Mouse (Mus musculus) thymus, postnatal 36 days (tissue): ENCODE data around the gene Cc2d2a.
A peak's percentile ranks its signal among the peaks of the same experiment; 100 is the strongest.

ENCODE experiments used
- DNase-seq, 2 experiments: peaks; one replicate each; pipeline ENCODE4 v3.0.0; 2022; ENCODE audit warnings: mixed read lengths in 2 of 2

Cc2d2a gene

DNA sequence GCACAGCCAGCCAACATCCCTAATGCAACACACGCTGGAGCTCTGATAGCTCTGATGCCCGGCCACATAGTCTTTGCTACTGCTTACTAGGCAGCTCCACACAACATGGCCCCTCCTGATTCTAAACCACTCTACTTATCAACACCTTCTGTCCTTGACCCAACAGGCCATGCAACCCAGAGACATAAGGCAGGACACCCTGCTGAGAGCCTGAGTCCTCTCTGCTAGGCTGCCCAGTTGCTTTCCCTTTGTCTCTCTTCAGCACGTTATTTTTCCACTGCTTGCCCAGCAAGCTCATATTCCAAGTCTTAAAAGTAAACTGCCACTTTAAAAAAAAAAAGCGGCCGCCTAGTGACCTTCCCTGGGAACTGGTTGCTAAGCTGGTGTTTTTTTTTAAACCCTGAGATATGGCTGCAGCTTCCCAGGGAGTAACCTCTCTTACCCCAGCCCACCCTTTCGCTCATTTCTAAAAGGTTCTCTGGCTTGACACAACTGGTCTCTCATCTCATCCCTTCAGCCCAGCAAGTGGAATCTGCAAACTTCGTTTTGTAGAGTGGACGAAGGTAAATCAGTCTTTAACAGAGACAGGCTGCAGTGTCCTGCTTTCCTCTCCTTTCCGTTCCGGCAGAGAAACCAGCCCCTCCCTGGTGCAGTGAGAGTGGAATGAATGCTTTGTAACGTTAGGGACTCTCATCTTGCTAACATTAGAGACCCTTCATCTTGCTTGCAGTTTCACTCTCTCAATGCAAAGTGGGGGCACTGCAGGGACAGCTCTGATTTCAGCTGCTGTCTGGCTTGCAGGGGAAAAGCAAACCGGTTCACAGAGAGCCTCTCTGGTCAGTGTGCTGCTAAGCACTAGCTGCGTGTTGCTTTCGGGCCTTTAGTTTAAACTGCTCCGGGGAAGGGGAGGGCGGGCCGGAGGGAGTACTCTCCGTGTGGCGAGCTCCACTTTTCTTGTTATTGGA is at the start of gene Cc2d2a:
Cc2d2a (plus strand) TSS at position 350 of the 965 bp plus-strand sequence.
- DNase-seq: no peak

DNA sequence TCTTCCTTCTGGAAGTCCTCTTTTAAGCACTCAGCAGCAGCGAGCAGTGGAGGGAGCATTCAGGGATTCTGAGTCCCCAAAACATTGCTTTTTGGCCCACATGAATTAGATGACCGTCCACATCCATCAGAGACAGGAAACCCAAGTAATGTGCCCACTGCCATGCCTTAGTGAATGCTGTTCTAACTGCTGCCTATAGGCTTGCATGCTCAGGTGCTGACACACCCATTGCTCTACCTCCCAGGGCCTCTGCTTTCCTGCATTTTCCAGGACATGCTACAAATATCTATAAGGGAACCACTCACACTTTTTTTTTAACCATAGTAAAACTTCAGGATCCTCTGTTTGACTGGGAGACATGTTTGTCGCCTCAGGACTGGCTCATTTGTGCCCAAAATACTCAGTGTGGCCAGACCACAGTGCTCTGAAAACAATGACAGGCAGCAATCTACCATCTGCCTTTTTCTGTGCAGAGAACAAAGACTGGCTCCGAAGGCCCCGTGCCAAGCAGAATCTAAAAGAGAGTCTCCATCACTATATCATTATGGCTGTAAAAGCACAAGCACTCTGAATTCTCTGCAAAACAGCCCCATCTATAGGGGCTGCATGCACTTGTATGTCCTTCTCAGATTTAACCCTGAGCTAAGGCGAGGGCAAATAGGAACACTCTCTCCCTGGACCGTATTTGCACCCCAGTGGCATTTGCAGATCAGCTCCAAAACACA is 40.4 kb upstream of the Cc2d2a start:
- no peak for DNase-seq

DNA sequence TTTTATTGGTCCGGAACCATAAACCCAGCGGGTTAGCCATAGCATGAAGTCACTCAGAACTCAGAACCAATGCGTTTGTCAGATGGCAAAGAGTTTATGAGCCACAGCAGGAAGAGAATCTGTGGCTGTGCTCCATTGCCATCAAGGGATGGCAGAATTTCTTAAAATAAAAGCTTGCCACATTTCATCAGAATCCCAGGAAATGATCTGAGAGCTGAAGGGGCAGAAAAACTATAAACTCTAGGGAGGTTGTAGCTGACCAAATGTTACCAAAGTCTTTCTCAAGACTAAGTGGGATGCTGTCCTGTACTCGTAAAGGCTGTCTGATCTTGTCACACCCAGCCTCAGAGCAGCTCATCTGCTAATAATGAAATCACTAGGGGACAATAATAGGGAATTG is 36.7 kb upstream of the Cc2d2a start:
- no peak for DNase-seq

DNA sequence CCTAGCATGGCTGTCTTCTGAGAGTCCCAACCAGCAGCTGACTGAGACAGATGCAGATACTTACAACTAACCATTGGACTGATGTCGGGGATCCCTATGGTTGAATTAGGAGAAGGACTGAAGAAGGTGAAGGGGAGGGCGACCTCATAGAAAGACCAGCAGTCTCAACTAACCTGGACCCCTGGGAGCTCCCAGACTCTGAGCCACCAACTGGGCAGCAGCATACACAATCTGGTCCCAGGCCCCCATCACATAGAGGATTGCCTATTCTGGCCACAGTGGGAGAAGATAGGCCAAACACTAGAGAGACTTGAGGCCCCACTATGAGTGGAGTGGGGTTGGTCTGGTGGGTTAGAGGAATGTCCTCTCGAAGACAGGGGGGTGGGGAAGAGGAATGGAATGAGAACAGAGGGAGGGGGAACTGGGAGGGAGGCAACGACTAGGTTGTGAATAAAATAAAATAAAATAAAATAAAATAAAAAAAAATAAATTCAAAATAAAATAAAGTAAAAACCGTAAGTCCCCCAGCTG is 28.0 kb upstream of the Cc2d2a start:
- DNase-seq: no peak

DNA sequence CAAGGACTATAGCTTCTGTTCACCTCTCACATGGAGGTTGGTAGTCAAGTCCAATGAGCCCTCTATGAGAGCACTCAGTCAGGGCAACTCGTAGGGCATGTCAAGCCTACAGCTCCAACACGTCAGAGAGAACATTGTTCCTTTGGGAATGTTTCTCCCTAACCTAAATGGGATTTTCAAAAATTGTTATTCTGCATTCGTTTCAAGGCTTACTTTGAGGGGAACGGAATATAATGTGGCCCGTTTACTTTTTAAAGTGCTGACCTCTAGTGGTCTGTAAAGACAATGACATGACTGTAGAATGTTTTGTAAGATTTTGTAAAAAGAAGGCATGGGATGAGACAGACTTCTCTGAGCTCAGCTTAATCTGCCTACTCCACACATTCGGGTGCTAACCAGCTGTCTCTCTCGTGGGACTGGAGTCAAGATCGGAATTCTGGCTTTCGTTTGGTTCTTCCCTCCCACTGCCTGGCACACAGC is 27.5 kb upstream of the Cc2d2a start:
- DNase-seq: no peak

DNA sequence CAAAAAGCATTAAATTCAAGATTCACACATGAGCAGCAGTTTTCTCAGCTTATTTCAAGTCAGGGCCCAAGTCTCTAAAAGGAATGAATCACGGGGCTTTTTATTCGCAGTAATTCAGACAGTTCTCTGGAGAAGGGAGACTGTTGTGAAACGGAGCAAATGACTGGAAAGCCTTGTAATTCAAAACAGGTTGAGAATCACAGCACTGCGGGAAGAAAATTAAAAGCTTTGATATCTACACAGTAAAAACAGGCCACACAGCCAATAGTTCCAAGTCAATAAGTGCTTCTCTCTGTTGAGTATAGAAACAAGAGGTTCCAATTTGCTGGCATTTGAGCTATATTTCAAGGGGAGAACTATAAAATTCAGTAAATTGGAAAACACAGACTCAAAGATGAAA is 17.1 kb upstream of the Cc2d2a start:
- no peak for DNase-seq

DNA sequence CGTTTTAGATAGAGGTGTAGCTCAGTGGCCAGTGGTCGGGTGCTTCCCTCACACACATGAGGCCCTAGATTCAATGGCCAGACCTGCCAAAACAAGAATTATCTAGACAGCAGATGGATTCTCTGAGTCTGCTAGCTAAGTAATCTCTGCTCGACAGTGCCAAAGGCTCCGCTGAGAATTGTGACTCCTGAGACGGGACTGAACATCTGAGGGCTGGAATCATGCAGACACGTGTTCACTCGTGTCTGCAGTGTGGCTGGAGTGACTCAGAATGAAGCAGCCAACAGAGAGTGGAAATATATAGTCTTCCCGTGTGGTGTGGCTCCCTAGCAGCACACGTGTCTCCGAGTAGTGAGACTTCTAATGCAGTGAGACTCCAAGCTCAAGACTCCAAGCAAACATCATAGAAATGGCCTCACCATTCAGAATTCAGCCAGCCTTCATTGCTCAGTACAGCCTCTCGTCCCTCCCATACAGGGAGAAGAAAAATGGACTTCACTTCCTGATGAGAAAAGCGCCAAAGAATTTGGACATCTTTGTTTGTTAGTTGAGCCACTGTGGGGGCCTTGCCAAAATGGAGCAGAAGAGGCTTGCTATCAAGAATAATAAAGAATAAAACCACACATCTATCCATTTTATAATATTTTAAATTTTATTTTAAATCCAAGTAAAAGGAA is 14.9 kb upstream of the Cc2d2a start:
- no peak for DNase-seq

DNA sequence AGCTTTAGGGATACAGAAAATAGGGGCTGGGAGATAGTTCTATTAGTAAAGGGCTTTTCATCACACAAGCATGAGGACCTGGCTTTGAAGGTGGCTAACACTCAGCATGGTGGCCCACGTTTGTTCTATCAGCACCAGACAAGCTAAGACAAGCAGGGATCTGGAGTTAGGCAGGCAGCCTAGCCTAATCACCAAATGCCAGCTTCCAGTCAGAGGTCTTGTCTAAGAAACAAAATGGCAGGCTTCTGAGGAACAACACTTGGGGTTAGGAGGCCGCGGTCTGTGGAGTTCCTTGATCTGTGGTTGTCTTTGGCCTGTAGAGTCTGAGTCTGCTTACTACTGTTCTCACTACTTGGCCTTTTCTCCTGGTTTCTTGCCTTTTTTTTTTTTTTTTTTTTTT is 648 bp upstream of the Cc2d2a start:
- DNase-seq: no peak

DNA sequence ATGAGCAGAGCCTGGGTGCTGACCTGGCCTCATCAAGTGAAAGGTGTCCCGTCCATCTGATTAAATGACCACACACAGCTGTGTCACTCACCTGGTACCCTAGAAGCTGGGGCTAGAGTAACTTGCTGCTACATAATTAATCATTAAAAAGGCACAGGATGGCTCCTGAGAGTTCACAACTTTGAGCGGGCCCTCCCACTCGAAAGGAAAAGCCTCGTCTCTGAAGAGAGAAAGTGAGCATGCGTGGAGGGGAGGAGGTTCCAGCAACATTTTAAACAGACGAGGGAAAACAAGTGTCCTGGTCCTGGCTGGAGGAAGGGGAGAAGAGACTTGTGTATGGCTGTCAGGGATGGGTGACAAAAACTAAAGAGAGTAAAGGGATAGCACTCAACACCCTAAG is 1.4 kb downstream of the Cc2d2a start:
- no peak for DNase-seq

DNA sequence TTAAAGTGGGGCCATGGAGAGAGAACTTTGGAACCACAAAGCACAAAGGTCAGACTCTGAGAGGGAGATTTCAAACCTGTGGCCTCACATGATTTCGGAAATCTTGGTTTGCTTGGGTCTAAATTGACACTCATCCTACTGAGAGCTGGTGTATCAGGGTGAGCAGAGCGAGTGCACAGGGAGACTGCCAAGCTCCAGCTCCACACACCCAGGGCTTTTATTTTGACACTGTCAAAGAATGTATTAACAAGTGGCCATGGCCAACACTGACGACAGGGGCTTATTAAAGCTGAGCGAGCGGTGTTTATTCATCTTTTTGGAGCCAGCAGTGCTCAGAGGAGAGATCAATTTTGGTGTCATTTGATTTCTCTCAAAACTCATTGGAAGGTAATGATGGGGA is 3.0 kb downstream of the Cc2d2a start:
- DNase-seq: no peak

DNA sequence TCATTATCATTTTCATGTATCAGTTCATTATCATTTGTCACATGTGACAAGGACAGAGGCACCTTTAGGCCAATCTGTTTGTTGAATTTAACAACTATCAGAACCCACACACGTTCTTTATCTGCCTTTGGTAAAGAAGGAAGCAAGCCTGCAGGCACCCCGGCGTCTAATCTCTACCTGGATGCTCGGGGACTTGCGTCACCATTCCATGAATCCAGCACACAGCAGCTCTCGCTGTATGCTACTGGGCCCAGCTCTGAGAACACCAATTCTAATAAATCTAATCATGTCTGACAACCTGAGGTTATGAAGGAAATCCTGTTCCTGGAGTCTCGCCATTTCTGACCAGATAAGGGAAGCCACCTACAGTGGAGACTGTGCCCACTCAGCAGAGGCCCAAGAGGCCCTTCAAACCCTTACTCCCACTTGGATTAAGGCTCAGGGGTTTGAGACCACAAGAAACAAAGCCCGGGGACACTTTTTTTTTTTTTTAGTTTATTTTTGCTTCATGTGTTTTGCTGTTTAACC is 7.0 kb downstream of the Cc2d2a start:
- DNase-seq: no peak

DNA sequence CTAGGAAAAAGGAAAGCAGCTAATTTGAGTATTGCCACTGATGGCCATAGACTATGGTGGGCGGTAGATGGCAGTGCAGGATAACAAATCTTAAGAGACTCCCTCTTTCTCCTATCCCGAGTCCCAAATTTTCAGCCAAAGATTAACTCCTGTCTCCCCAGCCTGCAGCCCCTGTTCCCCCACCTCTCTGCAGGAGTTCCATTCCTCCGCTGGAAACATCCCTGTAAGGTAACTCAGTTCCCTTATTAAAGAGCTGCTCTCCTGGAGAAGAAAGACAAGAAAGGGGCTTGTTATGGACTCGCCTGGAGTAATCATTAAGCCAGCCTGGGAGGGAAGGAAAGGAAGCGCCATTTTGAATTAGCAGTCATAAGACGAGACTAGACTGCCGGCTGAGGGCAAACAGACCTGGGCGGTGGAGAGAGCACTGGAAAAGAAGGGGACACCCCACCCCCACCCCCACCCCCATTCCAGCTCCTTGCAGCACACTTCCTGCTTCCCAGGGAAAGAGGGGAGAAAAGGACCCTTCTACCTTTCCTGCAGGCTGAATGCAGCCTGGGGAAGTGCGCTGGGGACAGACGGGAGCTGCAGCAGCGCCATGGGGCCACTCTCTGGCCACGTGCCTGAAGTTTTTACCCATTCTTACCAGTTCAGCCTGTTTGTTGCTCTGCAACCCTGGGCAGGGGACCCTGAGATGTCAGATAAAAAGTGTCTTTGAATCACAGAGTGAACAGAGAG is 10.2 kb downstream of the Cc2d2a start:
- DNase-seq: peak; percentile 9 to 23

DNA sequence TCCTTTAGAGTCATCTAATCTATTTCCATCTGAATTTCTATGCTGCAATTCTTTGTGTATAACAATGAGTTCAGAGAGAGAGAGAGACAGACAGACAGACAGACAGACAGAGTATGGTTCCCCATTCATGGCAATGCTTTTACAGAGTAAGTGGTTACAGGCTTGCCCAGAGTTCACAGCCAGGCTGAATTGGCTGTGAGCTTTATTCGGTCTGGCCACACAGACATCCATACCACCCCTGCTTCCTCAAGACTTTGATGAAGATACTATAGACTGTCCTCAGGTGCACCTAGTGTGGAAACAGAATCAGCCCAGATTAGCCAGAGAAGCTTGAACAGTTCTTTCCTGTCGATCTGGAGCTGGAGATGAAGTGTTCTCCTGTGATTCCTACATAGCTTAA is 10.9 kb downstream of the Cc2d2a start:
- no peak for DNase-seq

DNA sequence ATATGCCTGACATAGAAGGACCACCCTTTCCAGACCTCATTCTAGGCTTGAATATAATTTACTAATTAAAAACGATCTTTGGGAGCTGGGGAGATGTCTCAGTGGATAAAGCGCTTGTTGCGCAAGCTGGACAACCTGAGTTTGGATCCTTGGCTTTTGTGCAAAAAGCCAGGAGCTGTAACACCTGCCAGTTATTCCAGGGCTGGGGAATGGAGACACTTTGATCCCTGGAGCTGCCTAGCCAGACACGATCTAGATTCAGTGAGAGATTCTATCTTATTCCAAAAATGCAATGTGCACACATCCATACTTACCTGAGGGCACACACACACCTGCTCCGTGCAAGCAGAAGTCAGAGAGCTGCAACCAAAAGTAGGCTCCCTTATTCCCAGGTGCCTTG is 23.3 kb downstream of the Cc2d2a start:
- no peak for DNase-seq

DNA sequence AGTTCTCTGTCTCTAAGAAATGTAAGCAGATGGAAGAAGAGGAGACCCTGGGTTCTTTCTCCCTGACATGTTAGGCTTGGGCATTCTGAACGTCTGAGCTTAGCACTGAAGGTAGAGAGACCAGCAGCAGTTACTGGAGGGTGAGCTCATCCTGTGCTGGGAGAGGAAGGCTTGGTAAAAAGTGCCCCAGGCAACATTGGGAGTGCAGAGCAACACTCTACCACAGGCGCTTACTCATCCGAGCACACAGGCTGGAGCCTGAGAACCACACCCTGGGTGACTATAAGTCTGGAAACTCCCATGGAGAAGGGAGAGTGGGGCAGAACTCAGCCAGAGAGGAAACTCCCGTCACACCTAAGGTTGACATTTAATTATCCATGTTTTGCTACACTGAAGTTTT is 30.3 kb downstream of the Cc2d2a start:
- DNase-seq: no peak

DNA sequence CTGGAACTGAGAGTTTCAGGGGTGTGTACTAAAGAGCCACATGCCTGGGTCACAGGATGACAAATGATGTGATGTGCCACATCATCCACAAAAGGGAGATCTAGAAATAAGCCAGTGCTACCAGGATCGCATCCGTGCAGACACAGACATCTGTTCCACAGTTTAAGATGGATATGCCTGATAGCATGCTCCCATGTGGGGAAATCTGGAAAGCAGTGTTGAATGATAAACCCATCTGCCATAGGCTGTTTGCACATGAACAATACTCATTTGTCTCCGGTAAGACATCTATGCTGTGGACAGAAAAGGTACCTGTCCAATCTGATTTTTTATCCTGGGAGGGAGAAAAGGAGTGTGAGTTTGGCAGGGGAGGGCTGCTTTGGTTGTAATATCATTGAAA is 35.0 kb downstream of the Cc2d2a start:
- no peak for DNase-seq

DNA sequence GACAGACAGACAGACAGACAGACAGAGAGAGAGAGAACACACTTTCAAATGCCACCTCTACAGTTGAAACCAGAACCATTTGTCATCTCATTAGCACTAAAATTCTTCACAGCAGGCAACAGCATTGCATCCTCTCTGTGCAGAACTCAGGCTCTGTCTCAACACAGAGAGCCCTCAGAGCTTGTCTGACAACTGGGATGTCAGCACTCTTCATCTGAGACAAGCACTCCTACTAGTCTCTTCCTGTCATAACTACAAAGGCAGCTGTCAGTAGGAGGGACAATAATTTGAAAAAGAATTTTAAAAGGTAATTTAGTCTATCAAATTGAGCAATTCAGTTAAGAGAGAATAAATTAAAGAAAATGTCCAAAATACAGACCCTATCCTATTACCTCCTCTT is 37.1 kb downstream of the Cc2d2a start:
- no peak for DNase-seq

DNA sequence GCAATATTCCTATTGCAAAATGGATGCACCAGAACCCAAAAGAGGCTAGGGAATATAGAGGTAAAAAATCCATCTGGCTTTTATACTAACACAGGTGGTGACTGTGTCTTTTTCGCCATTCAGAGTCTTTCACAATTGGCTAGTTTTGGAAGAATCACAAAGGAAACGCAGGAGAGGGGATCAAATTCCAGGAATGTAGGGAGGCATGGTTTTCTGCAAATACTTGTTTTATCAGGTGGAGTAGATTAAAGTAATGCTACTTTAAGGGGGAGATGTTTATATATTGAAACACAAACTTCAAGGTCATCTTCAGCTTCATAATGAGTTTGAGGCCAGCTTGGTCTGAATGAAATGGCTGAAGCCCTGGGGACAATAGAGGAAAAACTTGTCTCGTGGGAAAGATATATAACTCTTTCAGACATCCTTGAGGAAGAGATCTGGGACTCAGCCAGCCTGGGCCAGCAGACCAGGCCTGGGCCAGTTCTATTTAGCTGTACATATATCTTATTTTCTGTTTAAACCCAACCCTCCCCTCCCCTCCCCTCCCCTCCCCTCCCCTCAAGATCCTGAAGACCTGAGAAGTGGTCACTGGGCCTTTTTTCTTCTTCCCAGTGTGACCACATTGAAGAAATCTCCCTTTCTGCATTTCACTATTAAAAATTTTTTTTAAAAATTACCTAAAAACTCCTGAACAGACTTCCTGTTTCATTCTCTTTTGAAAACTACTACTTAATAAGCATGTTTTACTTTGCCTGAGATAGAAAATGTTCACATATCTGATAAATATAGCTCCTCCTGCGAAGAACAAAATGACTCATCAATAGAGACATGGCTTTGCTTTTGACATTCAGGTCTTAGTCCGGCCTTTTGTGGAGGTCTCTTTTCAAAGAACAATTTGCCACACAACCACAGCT is 59.6 kb downstream of the Cc2d2a start:
- no peak for DNase-seq

DNA sequence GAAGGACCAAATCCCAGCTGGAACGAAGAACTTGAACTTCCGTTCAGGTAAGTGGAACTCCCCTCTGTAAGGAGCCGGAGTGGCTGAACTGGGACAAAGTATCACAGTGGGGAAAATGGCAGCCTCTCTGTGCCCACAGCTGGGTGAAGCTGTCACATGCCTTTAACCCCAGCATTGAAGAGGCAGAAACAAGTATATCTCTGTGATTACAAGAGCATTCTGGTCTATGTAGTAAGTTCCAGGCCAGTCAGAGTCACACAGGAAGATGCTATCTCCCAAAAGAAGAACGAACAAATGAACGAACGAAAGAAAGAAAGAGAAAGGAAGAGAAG is 60.3 kb downstream of the Cc2d2a start:
- no peak for DNase-seq

DNA sequence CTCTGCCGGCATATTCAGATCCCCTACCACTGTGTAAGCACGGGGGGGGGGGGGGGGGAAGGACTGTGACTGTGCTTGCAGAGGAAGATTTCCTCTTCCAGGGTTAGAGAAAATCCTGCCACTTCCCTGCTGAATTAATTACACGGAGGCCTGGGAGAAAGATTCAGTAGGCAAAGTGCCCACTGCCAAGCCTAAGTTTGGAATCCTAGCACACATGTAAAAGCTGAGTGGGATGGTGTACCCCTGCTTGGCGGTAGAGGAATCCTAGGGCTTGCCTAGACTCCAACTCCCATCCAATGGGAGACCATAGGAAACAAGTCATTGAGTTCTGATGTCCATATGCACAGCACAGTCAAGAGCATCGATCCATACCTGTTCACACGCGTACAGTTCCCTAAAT is 61.7 kb downstream of the Cc2d2a start:
- DNase-seq: no peak
